Mouse (Mus musculus) ZHBTc4 (cell line): ENCODE data around the gene Mllt3.

Experiments used
- DNase-seq: peaks from one replicate; pipeline ENCODE4 v3.0.0-alpha.2; 2011; ENCODE audit warnings: low read depth, low spot score

Mllt3 gene

GRCm38 (mm10) chr4:88033216-88033653, at the start of gene Mllt3:
Gene Mllt3, minus strand, starts transcription at chr4:88033364.
- DNase-seq = peak; percentile 97

GRCm38 (mm10) chr4:88082381-88082780, 49.2 kb upstream of the Mllt3 start:
- DNase-seq = no peak

- no peak for DNase-seq
Measured at GRCm38 (mm10) chr4:88081885-88082284, 48.7 kb upstream of the Mllt3 start.

- no peak for DNase-seq
Measured at GRCm38 (mm10) chr4:88081417-88081816, 48.3 kb upstream of the Mllt3 start.

GRCm38 (mm10) chr4:88078983-88079382, 45.8 kb upstream of the Mllt3 start:
- peak; percentile 28 for DNase-seq

GRCm38 (mm10) chr4:88075388-88075787, 42.2 kb upstream of the Mllt3 start:
- no peak for DNase-seq

- no peak for DNase-seq
Measured at GRCm38 (mm10) chr4:88046280-88046679, 13.1 kb upstream of the Mllt3 start.

GRCm38 (mm10) chr4:88045151-88045550, 12.0 kb upstream of the Mllt3 start:
- DNase-seq = no peak

GRCm38 (mm10) chr4:88035361-88035760, 2.2 kb upstream of the Mllt3 start:
- peak; percentile 72 for DNase-seq

- no peak for DNase-seq
Measured at GRCm38 (mm10) chr4:88034387-88035157, 1.4 kb upstream of the Mllt3 start.

GRCm38 (mm10) chr4:88033729-88034386, 694 bp upstream of the Mllt3 start:
- peak; percentile 36 for DNase-seq

- DNase-seq = peak; percentile 41
Measured at GRCm38 (mm10) chr4:88032151-88033098, 739 bp downstream of the Mllt3 start.

GRCm38 (mm10) chr4:88031211-88032150, 1.7 kb downstream of the Mllt3 start:
- DNase-seq = peak; percentile 52

- no peak for DNase-seq
Measured at GRCm38 (mm10) chr4:88023567-88023966, 9.6 kb downstream of the Mllt3 start.

- peak; percentile 63 for DNase-seq
Measured at GRCm38 (mm10) chr4:88022623-88023022, 10.5 kb downstream of the Mllt3 start.

- no peak for DNase-seq
Measured at GRCm38 (mm10) chr4:88020421-88020820, 12.7 kb downstream of the Mllt3 start.

GRCm38 (mm10) chr4:88019645-88020044, 13.5 kb downstream of the Mllt3 start:
- no peak for DNase-seq

- DNase-seq = no peak
Measured at GRCm38 (mm10) chr4:88017452-88018350, 15.5 kb downstream of the Mllt3 start.

GRCm38 (mm10) chr4:88015765-88016164, 17.4 kb downstream of the Mllt3 start:
- DNase-seq = no peak

GRCm38 (mm10) chr4:88015261-88015660, 17.9 kb downstream of the Mllt3 start:
- DNase-seq = no peak
